Mouse (Mus musculus): Measurements from ENCODE around the gene Scaper.

Scaper gene

GRCm38 (mm10) chr9:55937664-55938617 lies at the start of gene Scaper:
Gene Scaper, minus strand, starts transcription at chr9:55938119.
- peak; percentile 89 to 94 for DNase-seq

GRCm38 (mm10) chr9:55946819-55947218 lies 8.9 kb upstream of the Scaper start:
- DNase-seq: peak; percentile 27 to 37

GRCm38 (mm10) chr9:55941356-55941755 lies 3.4 kb upstream of the Scaper start:
- DNase-seq: peak; percentile 36 to 39

- DNase-seq: no peak
Observed at GRCm38 (mm10) chr9:55938618-55938985, 683 bp upstream of the Scaper start.

GRCm38 (mm10) chr9:55937224-55937663 lies 675 bp downstream of the Scaper start:
- DNase-seq: peak; percentile 8 to 20

- DNase-seq: no peak
Observed at GRCm38 (mm10) chr9:55932482-55932881, 5.4 kb downstream of the Scaper start.

GRCm38 (mm10) chr9:55918579-55918978 lies 19.3 kb downstream of the Scaper start:
- no peak for DNase-seq

- DNase-seq: no peak
Observed at GRCm38 (mm10) chr9:55916751-55917150, 21.2 kb downstream of the Scaper start.

- no peak for DNase-seq
Observed at GRCm38 (mm10) chr9:55911481-55911880, 26.4 kb downstream of the Scaper start.

- peak; percentile 58 to 76 for DNase-seq
Observed at GRCm38 (mm10) chr9:55902964-55903363, 35.0 kb downstream of the Scaper start.

GRCm38 (mm10) chr9:55901588-55901987 lies 36.3 kb downstream of the Scaper start:
- no peak for DNase-seq

GRCm38 (mm10) chr9:55900531-55900930 lies 37.4 kb downstream of the Scaper start:
- DNase-seq: no peak

- DNase-seq: no peak
Observed at GRCm38 (mm10) chr9:55878066-55878465, 59.9 kb downstream of the Scaper start.

- DNase-seq: no peak
Observed at GRCm38 (mm10) chr9:55789442-55789841, 148.5 kb downstream of the Scaper start.

- no peak for DNase-seq
Observed at GRCm38 (mm10) chr9:55712016-55712415, 225.9 kb downstream of the Scaper start.

- no peak for DNase-seq
Observed at GRCm38 (mm10) chr9:55710553-55710952, 227.4 kb downstream of the Scaper start.

GRCm38 (mm10) chr9:55706603-55707002 lies 231.3 kb downstream of the Scaper start:
- DNase-seq: no peak

- no peak for DNase-seq
Observed at GRCm38 (mm10) chr9:55695307-55695706, 242.6 kb downstream of the Scaper start.

- no peak for DNase-seq
Observed at GRCm38 (mm10) chr9:55677099-55677498, 260.8 kb downstream of the Scaper start.

- DNase-seq: no peak
Observed at GRCm38 (mm10) chr9:55646444-55646843, 291.5 kb downstream of the Scaper start.

- DNase-seq: no peak
Observed at GRCm38 (mm10) chr9:55626990-55627389, 310.9 kb downstream of the Scaper start.

- DNase-seq: peak; percentile 74 to 85
Observed at GRCm38 (mm10) chr9:55614711-55615110, 323.2 kb downstream of the Scaper start.

- DNase-seq: no peak
Observed at GRCm38 (mm10) chr9:55609751-55610150, 328.2 kb downstream of the Scaper start.

Measured in cerebellum, adult 18-20 months (tissue).